Mouse (Mus musculus): ENCODE measurements at regions not wholly inside any gene's neighbourhood (a gene's known extent, or its start where the extent isn't known, plus 50 kb on each side); places are given as distances from the start of the nearest gene placed in this dataset.
"Not testable (repeated sequence)": the region's sequence is repeated elsewhere in the genome, so short reads cannot be mapped to it uniquely, and the experiment has no call there.

GRCm38 (mm10) chr5:78075203-78075602, 667.4 kb upstream of the Igfbp7 start:
- DNase-seq (ENCODE audit: low spot score) = no peak

GRCm38 (mm10) chr5:78032554-78033250, 624.9 kb upstream of the Igfbp7 start:
- DNase-seq (ENCODE audit: low spot score) = no peak

- no peak for DNase-seq (ENCODE audit: low spot score)
Observed at GRCm38 (mm10) chr5:78017523-78017922, 609.7 kb upstream of the Igfbp7 start.

- DNase-seq (ENCODE audit: low spot score) = no peak
Observed at GRCm38 (mm10) chr5:77986449-77987047, 578.7 kb upstream of the Igfbp7 start.

- no peak for DNase-seq (ENCODE audit: low spot score)
Observed at GRCm38 (mm10) chr5:77985269-77985668, 577.4 kb upstream of the Igfbp7 start.

- not testable (repeated sequence) for DNase-seq (ENCODE audit: low spot score)
Observed at GRCm38 (mm10) chr5:77940021-77940420, 532.2 kb upstream of the Igfbp7 start.

- no peak for DNase-seq (ENCODE audit: low spot score)
Observed at GRCm38 (mm10) chr5:77931874-77932273, 524.0 kb upstream of the Igfbp7 start.

- DNase-seq (ENCODE audit: low spot score) = no peak
Observed at GRCm38 (mm10) chr5:77921186-77921585, 513.3 kb upstream of the Igfbp7 start.

- DNase-seq (ENCODE audit: low spot score) = no peak
Observed at GRCm38 (mm10) chr5:77917086-77917676, 509.3 kb upstream of the Igfbp7 start.

GRCm38 (mm10) chr5:77916375-77916774, 508.5 kb upstream of the Igfbp7 start:
- DNase-seq (ENCODE audit: low spot score) = no peak

GRCm38 (mm10) chr5:77909218-77909617, 501.4 kb upstream of the Igfbp7 start:
- DNase-seq (ENCODE audit: low spot score) = no peak

- DNase-seq (ENCODE audit: low spot score) = not testable (repeated sequence)
Observed at GRCm38 (mm10) chr5:77892024-77892423, 484.2 kb upstream of the Igfbp7 start.

- no peak for DNase-seq (ENCODE audit: low spot score)
Observed at GRCm38 (mm10) chr5:77888534-77888933, 480.7 kb upstream of the Igfbp7 start.

- DNase-seq (ENCODE audit: low spot score) = no peak
Observed at GRCm38 (mm10) chr5:77871403-77871802, 463.6 kb upstream of the Igfbp7 start.

- no peak for DNase-seq (ENCODE audit: low spot score)
Observed at GRCm38 (mm10) chr5:77865342-77865741, 457.5 kb upstream of the Igfbp7 start.

- no peak for DNase-seq (ENCODE audit: low spot score)
Observed at GRCm38 (mm10) chr5:77855191-77855590, 447.4 kb upstream of the Igfbp7 start.

GRCm38 (mm10) chr5:77853999-77854784, 446.4 kb upstream of the Igfbp7 start:
- no peak for DNase-seq (ENCODE audit: low spot score)

- DNase-seq (ENCODE audit: low spot score) = no peak
Observed at GRCm38 (mm10) chr5:77851645-77852044, 443.8 kb upstream of the Igfbp7 start.

- DNase-seq (ENCODE audit: low spot score) = no peak
Observed at GRCm38 (mm10) chr5:77838186-77839097, 430.6 kb upstream of the Igfbp7 start.

GRCm38 (mm10) chr5:77827971-77828370, 420.1 kb upstream of the Igfbp7 start:
- no peak for DNase-seq (ENCODE audit: low spot score)

GRCm38 (mm10) chr5:77826063-77826462, 418.2 kb upstream of the Igfbp7 start:
- no peak for DNase-seq (ENCODE audit: low spot score)
